Mouse (Mus musculus) midbrain, embryonic 10.5 days (tissue): ENCODE results near the gene Zfp536. TPM values are rescaled to one million over a fixed set of nuclear protein-coding genes. Genes with fewer than 3 reads are reported as not detected.
"Not testable (repeated sequence)": the region's sequence is repeated elsewhere in the genome, so short reads cannot be mapped to it uniquely, and the experiment has no call there.

Experiments
- DNase-seq: peaks from one replicate; pipeline ENCODE4 v3.0.0-alpha.2; 2017; ENCODE audit warnings: low spot score
- H3K27ac ChIP-seq: fragments of 300-500 bp; sonication (generic); replicated peaks from 2 replicates; pipeline ENCODE4 v1.5.1; 2016; ENCODE audit warnings: mild to moderate bottlenecking
- H3K27me3 ChIP-seq: fragments of 300-500 bp; sonication (generic); 2 replicates; pipeline ENCODE4 v1.6.1; 2016; ENCODE audit warnings: low read depth, mild to moderate bottlenecking; ENCODE audit not compliant: poor library complexity, severe bottlenecking
- H3K36me3 ChIP-seq: fragments of 300-500 bp; sonication (generic); 2 replicates; pipeline ENCODE4 v1.6.1; 2016; ENCODE audit warnings: mild to moderate bottlenecking, moderate library complexity
- H3K4me1 ChIP-seq: fragments of 300-500 bp; sonication (generic); 2 replicates; pipeline ENCODE4 v1.6.1; 2016
- H3K4me3 ChIP-seq: fragments of 300-500 bp; sonication (generic); 2 replicates; pipeline ENCODE4 v1.5.1; 2016; ENCODE audit warnings: mild to moderate bottlenecking, moderate library complexity
- H3K9me3 ChIP-seq: fragments of 300-500 bp; sonication (generic); replicated peaks from 2 replicates; pipeline ENCODE4 v1.6.1; 2016; ENCODE audit warnings: mild to moderate bottlenecking
- WGBS: fragments of 180-500 bp; shearing (Covaris S2); methylation state at CpG from one replicate; pipeline ENCODE4 v1.1.7; 2016; 5-methylcytosine and 5-hydroxymethylcytosine counted together
- polyA plus RNA-seq: library from polyadenylated mRNA; unstranded; fragments of >200 nt; fragmentation: Nextera tagmentation; extraction: Ambion mirVana; gene quantifications from 2 replicates; pipeline ENCODE4 v1.2.1, GENCODE M21; 2016

The Zfp536 gene
- polyA plus RNA-seq, 1 experiment from 2014 or later, result 31.0 TPM

DNA sequence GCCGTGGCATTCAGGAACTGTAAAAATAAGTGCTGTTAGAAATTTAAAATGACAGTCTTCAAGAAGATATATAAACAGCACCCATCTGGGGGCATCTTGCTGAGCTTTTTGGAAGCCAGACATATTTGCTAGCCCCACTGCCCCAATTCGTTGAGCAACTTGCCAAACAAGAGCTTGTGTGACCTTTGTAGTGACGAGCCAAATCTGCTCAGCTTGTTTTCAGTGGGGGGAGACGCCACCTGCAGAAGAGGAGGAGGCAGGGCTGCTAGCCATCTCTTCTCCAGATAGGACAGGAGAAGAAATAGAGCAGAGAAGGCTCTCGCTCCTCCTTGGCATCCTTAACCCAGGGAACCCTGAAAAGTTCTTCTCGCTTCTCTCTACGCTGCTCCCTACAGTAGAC lies 56.8 kb downstream of the Zfp536 start:
- no peaks in the 10 kb centered on the region for H3K9me3 ChIP-seq
- H3K4me1 ChIP-seq, result peaks cover 23% of the 10 kb centered on the region
- no peaks in the 10 kb centered on the region for H3K27me3 ChIP-seq
- H3K36me3 ChIP-seq, result peaks cover 10% of the 10 kb centered on the region
- no peak overlapping the region for H3K4me3 ChIP-seq
- 79% methylated on average over 7 of the region's 7 CpGs for WGBS
- DNase-seq, result no peak
- H3K27ac ChIP-seq, result 0 out of 2 replicates have a peak overlapping the region, but pooled peaks have one; percentile 4

DNA sequence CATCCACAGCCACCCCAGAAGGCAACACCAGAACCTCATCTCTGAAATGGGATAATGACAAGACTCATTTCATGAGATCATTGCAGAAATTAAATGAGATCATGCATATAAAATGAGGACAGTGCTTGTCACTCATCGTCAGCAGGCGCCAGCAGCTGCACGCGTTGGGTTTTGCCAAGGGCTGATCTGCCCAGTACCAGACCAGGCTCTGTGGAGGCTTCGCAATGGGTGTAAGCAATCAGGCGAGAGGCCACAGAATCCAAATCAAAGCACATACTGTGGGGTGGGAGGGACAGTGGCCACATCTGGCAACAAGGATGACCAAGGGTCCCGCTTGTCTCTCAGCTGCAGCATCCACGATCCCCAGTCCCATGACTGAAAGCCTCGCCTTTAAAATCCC lies 69.0 kb downstream of the Zfp536 start:
- Histone ChIP-seq H3K36me3 (peaks cover 12% of the 10 kb centered on the region), H3K27ac (no peak overlapping the region), H3K4me1 (peaks cover 13% of the 10 kb centered on the region; the same call in 1 of the 2 replicates), H3K9me3 (no peaks in the 10 kb centered on the region), H3K4me3 (no peak overlapping the region), H3K27me3 (no peaks in the 10 kb centered on the region)
- WGBS, result 92% methylated on average over 9 of the region's 9 CpGs
- DNase-seq, result no peak

DNA sequence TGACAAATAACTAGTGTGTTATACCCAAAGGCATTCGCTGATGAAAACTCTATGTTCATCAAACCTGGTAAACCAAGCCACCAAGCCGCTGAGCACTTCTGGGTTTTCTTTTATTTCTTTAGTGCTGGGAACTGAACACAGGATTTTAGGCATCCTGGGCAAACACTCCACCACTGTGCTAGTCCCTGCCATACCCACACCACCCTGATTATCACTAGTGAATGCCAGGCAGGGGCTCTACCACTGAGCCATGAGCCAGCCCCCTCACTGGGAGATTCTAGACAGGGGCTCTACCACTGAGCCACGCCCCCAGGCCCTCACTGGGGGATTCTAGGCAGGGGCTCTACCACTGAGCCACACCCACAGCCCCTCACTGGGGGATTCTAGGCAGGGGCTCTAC lies 76.1 kb downstream of the Zfp536 start:
- DNase-seq, H3K27ac ChIP-seq, H3K27me3 ChIP-seq, H3K4me3 ChIP-seq, H3K9me3 ChIP-seq, H3K36me3 ChIP-seq: not testable (repeated sequence)
- 92% methylated on average over 3 of the region's 3 CpGs for WGBS
- H3K4me1 ChIP-seq, result peaks cover 35% of the 10 kb centered on the region

DNA sequence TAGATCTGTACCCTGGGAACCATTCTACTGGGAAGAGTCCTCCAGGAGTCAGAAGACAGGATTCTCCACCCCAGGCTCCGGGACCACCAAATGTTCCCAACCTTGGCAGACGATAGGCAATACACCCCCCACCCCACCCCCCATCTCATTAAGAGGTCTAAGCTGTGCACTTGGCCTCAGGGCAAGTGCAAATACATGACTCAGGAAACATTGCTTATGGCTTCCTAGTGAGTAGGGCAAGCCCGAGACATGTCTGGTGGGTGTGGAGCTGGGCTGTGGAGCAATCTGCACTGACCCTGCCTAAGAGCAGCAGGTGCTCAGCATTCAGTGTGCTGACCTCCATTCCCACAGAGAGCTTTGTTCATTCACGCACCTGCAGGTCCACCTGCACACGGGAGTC lies 78.4 kb downstream of the Zfp536 start:
- H3K36me3 ChIP-seq, result peaks cover 6% of the 10 kb centered on the region; the same call in 1 of the 2 replicates
- H3K9me3 ChIP-seq, result no peaks in the 10 kb centered on the region
- DNase-seq, result no peak
- peak overlapping the region; percentile 69 for H3K27ac ChIP-seq
- WGBS, result 78% methylated on average over 5 of the region's 5 CpGs
- H3K4me1 ChIP-seq, result peaks cover 57% of the 10 kb centered on the region
- H3K4me3 ChIP-seq, result no peak overlapping the region
- H3K27me3 ChIP-seq, result no peaks in the 10 kb centered on the region

DNA sequence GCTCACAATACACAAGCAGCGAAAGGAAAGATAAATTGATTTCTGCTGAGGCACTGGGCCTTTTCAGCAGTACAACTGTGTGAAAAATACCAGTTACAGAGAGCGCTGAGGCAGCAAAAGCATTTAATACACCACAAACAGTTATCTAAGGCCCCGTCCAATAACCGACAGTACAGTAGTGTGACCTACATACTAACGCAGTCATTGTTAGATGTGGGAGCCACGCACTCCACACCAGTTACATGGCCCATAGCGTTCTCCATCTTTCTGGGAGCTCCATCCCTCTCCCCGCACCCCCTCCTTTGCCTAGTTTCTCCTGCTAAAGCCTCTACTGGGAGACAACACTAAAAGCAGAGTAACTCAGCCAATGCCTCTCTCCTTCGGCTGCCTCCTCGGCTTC lies 82.8 kb downstream of the Zfp536 start:
- no peaks in the 10 kb centered on the region; the same call in 1 of the 2 replicates for H3K36me3 ChIP-seq
- no peaks in the 10 kb centered on the region for H3K9me3 ChIP-seq
- H3K27ac ChIP-seq, result peak overlapping the region; percentile 81
- H3K4me1 ChIP-seq, result peaks cover 74% of the 10 kb centered on the region
- no peak overlapping the region for H3K4me3 ChIP-seq
- no peaks in the 10 kb centered on the region for H3K27me3 ChIP-seq
- WGBS, result 70% methylated on average over 10 of the region's 10 CpGs
- DNase-seq, result no peak

DNA sequence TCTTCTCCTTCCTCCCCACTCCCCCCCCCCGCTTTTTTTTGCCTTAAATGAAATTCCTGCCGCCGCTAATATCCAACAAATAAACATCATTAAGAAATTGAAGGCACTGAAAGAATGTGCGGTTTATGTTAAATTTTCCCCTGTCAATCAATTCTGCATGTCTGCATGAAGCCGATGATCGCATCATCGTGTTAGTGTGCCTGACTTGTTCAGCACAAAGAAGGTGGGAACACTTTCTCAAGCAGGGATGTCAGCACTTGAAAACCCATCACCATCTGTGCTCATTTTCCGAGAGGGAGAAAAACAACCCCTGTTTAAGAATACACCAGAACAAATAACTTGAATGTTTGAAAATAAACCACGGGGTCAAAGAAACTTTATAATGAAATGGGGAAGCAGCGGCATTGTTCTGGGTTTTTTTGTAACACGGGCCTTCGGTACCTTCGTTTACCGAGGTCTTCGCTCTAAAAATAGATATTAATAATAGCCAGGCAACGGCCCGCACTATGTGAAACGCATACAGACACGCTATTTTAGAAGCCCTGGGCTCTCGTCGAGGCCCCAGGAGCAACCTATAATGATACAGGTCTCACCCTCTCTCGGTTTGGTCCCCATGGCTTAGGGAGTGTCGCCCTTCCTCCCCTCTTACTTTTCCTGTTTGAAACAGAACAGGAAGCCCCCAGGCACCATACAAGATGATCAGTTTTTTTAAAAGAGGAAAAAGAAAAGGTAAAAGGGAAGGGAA lies 83.7 kb downstream of the Zfp536 start:
- peak; percentile 50 for DNase-seq
- no peaks in the 10 kb centered on the region; the same call in 1 of the 2 replicates for H3K36me3 ChIP-seq
- H3K9me3 ChIP-seq, result no peaks in the 10 kb centered on the region
- peak overlapping the region; percentile 27 for H3K4me3 ChIP-seq
- H3K27me3 ChIP-seq, result no peaks in the 10 kb centered on the region
- H3K27ac ChIP-seq, result peak overlapping the region; percentile 81
- 52% methylated on average over 23 of the region's 23 CpGs for WGBS
- H3K4me1 ChIP-seq, result peaks cover 65% of the 10 kb centered on the region

DNA sequence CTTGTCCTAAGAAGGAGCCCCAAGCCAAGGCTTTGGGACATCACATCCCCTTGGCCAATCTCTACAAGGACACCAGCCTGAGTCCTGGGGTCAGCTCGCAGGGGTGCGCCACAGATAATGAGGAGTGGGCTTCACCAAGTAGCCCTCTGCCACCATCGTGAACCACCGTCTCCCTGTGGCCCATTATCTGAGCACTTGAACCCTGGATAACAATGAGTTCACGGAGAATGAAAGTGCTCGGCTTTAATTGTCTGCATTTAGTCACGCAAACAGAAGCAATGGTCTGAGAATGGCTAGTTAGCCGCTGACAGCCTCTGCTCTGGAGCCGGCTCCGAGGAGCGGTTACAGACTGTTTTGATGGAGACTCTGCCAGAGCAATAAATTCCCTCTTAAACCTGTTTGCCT lies 84.3 kb downstream of the Zfp536 start:
- 38% methylated on average over 11 of the region's 11 CpGs for WGBS
- Histone ChIP-seq H3K9me3 (no peaks in the 10 kb centered on the region), H3K4me1 (peaks cover 59% of the 10 kb centered on the region), H3K27me3 (no peaks in the 10 kb centered on the region), H3K36me3 (peaks cover 3% of the 10 kb centered on the region), H3K4me3 (peak overlapping the region; percentile 27), H3K27ac (peak overlapping the region; percentile 81)
- peak; percentile 45 for DNase-seq

DNA sequence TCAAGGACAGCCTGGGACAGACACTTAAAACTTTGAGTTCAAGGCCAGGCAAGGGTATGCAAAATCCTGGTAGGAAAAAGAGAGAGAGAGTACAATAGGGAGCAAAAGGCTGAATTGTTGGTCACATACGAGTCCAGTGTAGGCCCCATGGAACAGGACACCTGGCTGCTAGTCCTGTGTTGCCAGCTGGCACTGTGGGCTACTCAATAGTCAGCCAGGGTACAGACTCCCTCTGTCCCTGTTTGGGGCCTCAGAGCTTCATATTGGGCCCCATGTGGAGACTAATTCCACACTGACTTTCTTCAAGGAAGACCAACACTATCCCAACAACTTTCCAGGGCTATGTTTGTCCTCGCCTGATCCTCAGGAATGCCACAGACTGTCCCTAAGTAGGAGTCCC lies 87.1 kb downstream of the Zfp536 start:
- no peak for DNase-seq
- Histone ChIP-seq H3K27ac (no peak overlapping the region), H3K9me3 (no peaks in the 10 kb centered on the region), H3K4me3 (no peak overlapping the region), H3K27me3 (no peaks in the 10 kb centered on the region), H3K4me1 (peaks cover 42% of the 10 kb centered on the region), H3K36me3 (peaks cover 6% of the 10 kb centered on the region)
- 86% methylated on average over 2 of the region's 2 CpGs for WGBS

DNA sequence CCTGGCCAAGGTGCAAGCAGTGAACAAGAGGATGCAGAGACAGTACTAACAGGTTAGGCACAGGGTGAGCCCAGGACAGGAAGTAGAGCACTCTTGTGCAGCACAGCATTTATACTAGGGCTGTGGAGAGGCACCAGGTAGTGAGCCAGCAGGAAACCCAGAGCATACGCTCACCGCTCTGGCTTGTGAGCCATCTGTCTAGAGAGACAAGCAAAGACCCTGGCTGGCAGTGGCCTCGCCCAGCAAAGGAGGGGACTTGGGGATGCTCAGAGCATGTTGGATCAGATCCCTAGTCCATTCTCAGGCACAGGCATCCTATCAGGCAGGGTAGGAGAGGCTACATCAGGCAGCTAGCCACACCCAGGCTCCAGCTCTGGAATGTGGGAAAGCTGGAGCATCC lies 88.2 kb downstream of the Zfp536 start:
- no peak for DNase-seq
- WGBS, result 88% methylated on average over 3 of the region's 3 CpGs
- Histone ChIP-seq H3K4me3 (no peak overlapping the region), H3K27ac (no peak overlapping the region; the same call in 1 of the 2 replicates), H3K9me3 (no peaks in the 10 kb centered on the region), H3K27me3 (no peaks in the 10 kb centered on the region), H3K36me3 (peaks cover 6% of the 10 kb centered on the region), H3K4me1 (peaks cover 31% of the 10 kb centered on the region)

DNA sequence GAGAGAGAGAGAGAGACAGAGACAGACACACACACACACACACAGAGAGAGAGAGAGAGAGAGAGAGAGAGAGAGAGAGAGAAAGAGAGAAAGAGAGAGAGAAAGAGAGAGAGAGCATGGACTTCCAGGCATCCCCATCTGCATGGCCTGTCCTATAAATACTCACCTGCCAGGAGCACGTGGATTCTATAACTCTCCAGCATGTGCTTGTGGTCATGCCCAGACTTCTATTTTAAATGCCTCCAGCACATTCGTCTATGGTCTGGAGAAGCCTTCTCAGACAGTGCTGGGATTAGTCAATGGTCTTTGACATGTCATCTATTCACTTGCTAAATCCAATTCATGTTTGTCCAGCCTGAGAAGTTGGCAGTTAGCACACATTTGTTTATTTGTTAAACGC lies 92.1 kb downstream of the Zfp536 start:
- peaks cover 6% of the 10 kb centered on the region for H3K36me3 ChIP-seq
- WGBS, result 84% methylated on average over 3 of the region's 3 CpGs
- no peak overlapping the region for H3K4me3 ChIP-seq
- no peaks in the 10 kb centered on the region for H3K9me3 ChIP-seq
- no peaks in the 10 kb centered on the region for H3K27me3 ChIP-seq
- H3K4me1 ChIP-seq, result peaks cover 4% of the 10 kb centered on the region; the same call in 1 of the 2 replicates
- no peak for DNase-seq
- H3K27ac ChIP-seq, result no peak overlapping the region

DNA sequence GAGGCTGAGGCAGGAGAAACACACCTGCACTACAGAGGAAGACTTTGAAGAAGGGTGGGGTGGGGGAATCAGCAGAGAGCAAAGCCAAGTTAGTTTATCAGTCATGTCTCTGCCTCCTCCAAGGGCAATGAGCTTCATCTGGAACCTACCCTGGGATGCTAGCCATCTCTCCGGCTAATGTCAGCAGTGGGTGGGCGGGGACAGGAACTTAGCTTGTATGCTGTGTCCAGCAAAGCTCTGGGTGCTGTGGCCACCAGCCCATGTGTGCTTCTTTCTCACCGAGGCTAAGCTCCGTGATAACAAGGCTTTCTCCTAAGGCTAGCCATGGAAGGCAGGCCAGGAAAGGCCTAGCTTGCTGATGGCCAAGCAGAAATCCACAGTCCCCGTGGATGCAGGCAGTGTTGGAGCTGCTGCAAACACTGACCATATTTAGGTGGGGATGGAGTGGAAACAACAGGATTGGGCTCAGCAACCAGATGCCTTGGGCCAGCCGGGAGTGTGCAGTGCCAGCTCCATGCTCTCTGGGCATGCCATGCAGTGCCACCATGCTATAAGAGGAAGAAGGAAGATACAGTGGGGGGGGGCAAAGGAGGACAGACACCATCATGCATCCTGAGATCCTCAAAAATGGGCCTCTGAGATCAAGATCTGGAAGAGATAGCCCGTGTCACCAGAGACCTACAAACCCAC lies 109.6 kb downstream of the Zfp536 start:
- Histone ChIP-seq H3K4me3 (no peak overlapping the region), H3K27ac (no peak overlapping the region), H3K4me1 (peaks cover 36% of the 10 kb centered on the region), H3K36me3 (peaks cover 19% of the 10 kb centered on the region), H3K27me3 (no peaks in the 10 kb centered on the region), H3K9me3 (no peaks in the 10 kb centered on the region)
- DNase-seq, result no peak
- 91% methylated on average over 7 of the region's 7 CpGs for WGBS

DNA sequence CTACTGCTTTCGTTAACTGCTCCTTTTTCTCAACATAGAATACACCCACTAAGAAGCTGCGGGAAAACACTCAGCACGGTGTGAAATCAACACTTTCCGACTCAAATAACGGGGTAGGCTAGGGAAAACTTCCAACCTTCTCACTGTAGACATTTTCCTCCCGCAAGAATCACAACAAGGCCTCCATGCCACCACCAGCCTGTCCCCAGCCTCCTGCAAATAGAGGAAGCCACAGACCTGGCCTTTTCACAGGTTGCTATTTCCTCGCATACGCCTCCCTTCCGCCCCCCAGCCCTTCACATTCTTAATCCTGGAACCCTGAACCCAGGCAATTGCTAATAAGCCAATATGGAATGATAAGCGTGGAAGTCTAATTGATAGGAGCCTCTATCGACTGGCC lies 124.8 kb downstream of the Zfp536 start:
- peak overlapping the region; percentile 52; the same call in 1 of the 2 replicates for H3K27ac ChIP-seq
- H3K4me3 ChIP-seq, result no peak overlapping the region
- H3K9me3 ChIP-seq, result no peaks in the 10 kb centered on the region
- H3K36me3 ChIP-seq, result peaks cover 49% of the 10 kb centered on the region
- no peak for DNase-seq
- 86% methylated on average over 11 of the region's 11 CpGs for WGBS
- H3K27me3 ChIP-seq, result no peaks in the 10 kb centered on the region
- peaks cover 34% of the 10 kb centered on the region for H3K4me1 ChIP-seq
